Mouse (Mus musculus): ENCODE data around the gene Ptms. TPM values are rescaled to one million over a fixed set of nuclear protein-coding genes. Genes with fewer than 3 reads are reported as not detected.

Ptms gene
- polyA plus RNA-seq, 2 experiments = 29.7 to 109 TPM

DNA sequence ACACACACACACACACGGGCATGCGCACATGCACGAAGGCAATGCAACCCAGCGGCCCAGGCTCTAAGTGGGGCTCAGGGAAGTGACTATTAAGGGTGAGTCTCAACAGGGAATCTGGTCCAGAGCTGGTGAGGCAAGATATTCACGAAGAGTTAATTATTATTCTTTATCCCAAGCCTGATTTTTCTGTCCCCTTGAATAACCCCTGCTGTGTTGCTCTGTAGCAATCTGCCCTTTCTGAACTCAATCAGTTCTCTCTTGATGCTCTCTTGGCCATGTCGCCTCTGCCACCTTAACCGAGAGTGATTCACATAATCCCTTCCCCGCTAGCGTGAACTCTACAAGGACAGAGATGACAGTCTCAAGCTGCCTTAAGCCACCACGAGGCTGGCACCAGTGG lies 36.6 kb downstream of the Ptms start:
- no peak overlapping the region for H3K9ac ChIP-seq (replicated peaks)
- TF ChIP-seq CTCF (IDR thresholded peaks at IDR 0.05; ENCODE audit: low read depth) = no peak
- no peak for TF ChIP-seq EP300 (IDR thresholded peaks at IDR 0.05; ENCODE audit: low read depth)
- H3K4me1 ChIP-seq (replicated peaks; ENCODE audit: control insufficient read depth in 2 of 2, insufficient read depth in 2 of 2, low read length in 1 of 2) = no peaks in the 10 kb centered on the region
- H3K4me3 ChIP-seq (ENCODE audit: insufficient read depth in 1 of 2, low read depth in 2 of 2, low read length in 2 of 2) = no peak overlapping the region
- no peaks in the 10 kb centered on the region for H3K9me3 ChIP-seq (ENCODE audit: control insufficient read depth, low read length)
- no peaks in the 10 kb centered on the region for H3K27me3 ChIP-seq (ENCODE audit: control insufficient read depth, insufficient read depth, low read length)
- H3K36me3 ChIP-seq (replicated peaks; ENCODE audit: control insufficient read depth, insufficient read depth, low read depth) = no peaks in the 10 kb centered on the region
- ATAC-seq (ENCODE audit: insufficient read depth) = no peak
- no peak overlapping the region for H3K4me2 ChIP-seq (ENCODE audit: low read depth)
- H3K27ac ChIP-seq = no peak overlapping the region
- DNase-seq (ENCODE audit: low read depth in 3 of 3, low spot score in 3 of 3) = no peak
- 70% methylated on average over 10 of the region's 10 CpGs for WGBS (ENCODE audit: insufficient replicate concordance)

DNA sequence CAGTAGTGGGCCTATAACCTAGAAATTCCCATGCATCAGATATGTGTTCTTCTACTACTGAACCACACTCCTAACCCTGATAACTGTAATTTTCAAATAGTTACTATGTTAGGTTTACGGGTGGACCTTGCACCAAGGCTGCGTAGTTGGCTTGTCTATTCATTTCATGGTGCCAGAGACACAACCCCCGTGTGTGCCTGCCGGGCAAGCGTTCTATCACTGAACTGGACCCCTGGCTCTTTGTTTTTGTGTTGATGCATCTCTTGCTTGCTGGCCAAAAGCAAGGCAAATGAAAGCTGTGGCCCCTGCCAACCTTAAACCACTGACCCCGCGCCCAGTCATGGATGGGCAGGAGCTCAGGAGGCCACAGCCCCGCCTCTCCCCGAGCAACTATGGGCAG lies 38.1 kb downstream of the Ptms start:
- no peak for DNase-seq (ENCODE audit: low read depth in 3 of 3, low spot score in 3 of 3)
- Histone ChIP-seq H3K9me3 (ENCODE audit: control insufficient read depth, low read length) (no peaks in the 10 kb centered on the region), H3K9ac (replicated peaks) (no peak overlapping the region), H3K27me3 (ENCODE audit: control insufficient read depth, insufficient read depth, low read length) (no peaks in the 10 kb centered on the region), H3K4me3 (ENCODE audit: insufficient read depth in 1 of 2, low read depth in 2 of 2, low read length in 2 of 2) (no peak overlapping the region), H3K36me3 (replicated peaks; ENCODE audit: control insufficient read depth, insufficient read depth, low read depth) (no peaks in the 10 kb centered on the region), H3K4me2 (ENCODE audit: low read depth) (no peak overlapping the region), H3K4me1 (replicated peaks; ENCODE audit: control insufficient read depth in 2 of 2, insufficient read depth in 2 of 2, low read length in 1 of 2) (no peaks in the 10 kb centered on the region), H3K27ac (no peak overlapping the region)
- WGBS (ENCODE audit: insufficient replicate concordance) = 73% methylated on average over 9 of the region's 9 CpGs
- TF ChIP-seq CTCF (IDR thresholded peaks at IDR 0.05; ENCODE audit: low read depth) (no peak), EP300 (IDR thresholded peaks at IDR 0.05; ENCODE audit: low read depth) (no peak)
- no peak for ATAC-seq (ENCODE audit: insufficient read depth)

DNA sequence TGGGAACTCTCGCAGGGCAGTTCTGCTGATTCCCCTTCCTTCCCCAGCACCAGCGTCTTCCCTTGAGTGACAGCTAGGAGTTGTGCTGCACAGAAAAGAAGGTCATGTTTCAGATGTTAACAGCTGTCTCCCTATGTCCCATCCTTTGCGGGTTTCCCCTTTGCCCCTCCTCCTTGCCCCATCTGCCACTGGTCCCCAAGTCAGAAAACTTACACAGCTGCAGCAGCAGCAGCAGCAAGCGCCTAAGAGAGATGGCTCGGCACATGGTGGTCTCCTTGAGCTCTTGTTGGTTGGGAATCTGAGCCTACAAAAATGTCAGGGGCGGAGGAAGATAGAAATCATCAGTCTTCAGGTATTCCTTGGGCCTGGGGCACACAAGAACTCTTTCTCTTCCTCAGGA lies 40.5 kb downstream of the Ptms start:
- Histone ChIP-seq H3K9me3 (ENCODE audit: control insufficient read depth, low read length) (no peaks in the 10 kb centered on the region), H3K9ac (replicated peaks) (no peak overlapping the region), H3K4me3 (ENCODE audit: insufficient read depth in 1 of 2, low read depth in 2 of 2, low read length in 2 of 2) (no peak overlapping the region), H3K4me1 (replicated peaks; ENCODE audit: control insufficient read depth in 2 of 2, insufficient read depth in 2 of 2, low read length in 1 of 2) (no peaks in the 10 kb centered on the region), H3K27ac (no peak overlapping the region), H3K36me3 (replicated peaks; ENCODE audit: control insufficient read depth, insufficient read depth, low read depth) (no peaks in the 10 kb centered on the region), H3K27me3 (ENCODE audit: control insufficient read depth, insufficient read depth, low read length) (no peaks in the 10 kb centered on the region), H3K4me2 (ENCODE audit: low read depth) (no peak overlapping the region)
- DNase-seq (ENCODE audit: low read depth in 3 of 3, low spot score in 3 of 3) = no peak
- 38% methylated on average over 6 of the region's 6 CpGs for WGBS (ENCODE audit: insufficient replicate concordance)
- ATAC-seq (ENCODE audit: insufficient read depth) = no peak
- TF ChIP-seq EP300 (IDR thresholded peaks at IDR 0.05; ENCODE audit: low read depth) = no peak
- no peak for TF ChIP-seq CTCF (IDR thresholded peaks at IDR 0.05; ENCODE audit: low read depth)

DNA sequence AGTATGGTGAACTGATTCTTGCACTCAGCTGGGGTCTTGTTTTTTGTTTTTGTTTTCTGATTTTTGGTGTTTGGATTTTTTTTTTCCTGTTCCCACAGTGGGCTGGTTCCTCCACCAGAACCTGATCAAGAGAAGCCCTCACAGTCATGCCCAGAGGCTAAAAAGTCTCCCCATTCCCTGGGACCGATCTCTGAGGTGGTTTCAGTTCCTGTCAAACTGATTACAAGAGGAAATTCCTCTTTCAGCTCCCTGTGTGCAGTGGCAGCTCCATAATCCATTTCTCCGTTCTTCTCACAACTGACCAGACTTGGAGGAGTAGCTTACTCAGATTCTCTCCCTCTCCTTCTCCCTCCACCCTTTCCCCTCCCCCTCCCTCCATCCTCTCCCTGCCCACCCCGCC lies 45.6 kb downstream of the Ptms start:
- 11% methylated on average over 3 of the region's 3 CpGs for WGBS (ENCODE audit: insufficient replicate concordance)
- ATAC-seq (ENCODE audit: insufficient read depth) (no peak), DNase-seq (ENCODE audit: low read depth in 3 of 3, low spot score in 3 of 3) (no peak)
- H3K9me3 ChIP-seq (ENCODE audit: control insufficient read depth, low read length) = no peaks in the 10 kb centered on the region
- no peak overlapping the region for H3K9ac ChIP-seq (replicated peaks)
- no peaks in the 10 kb centered on the region for H3K36me3 ChIP-seq (replicated peaks; ENCODE audit: control insufficient read depth, insufficient read depth, low read depth)
- H3K27me3 ChIP-seq (ENCODE audit: control insufficient read depth, insufficient read depth, low read length) = no peaks in the 10 kb centered on the region; the same call in 1 of the 2 replicates
- no peaks in the 10 kb centered on the region for H3K4me1 ChIP-seq (replicated peaks; ENCODE audit: control insufficient read depth in 2 of 2, insufficient read depth in 2 of 2, low read length in 1 of 2)
- H3K27ac ChIP-seq = no peak overlapping the region
- TF ChIP-seq EP300 (IDR thresholded peaks at IDR 0.05; ENCODE audit: low read depth) (no peak), CTCF (IDR thresholded peaks at IDR 0.05; ENCODE audit: low read depth) (no peak)
- no peak overlapping the region for H3K4me3 ChIP-seq (ENCODE audit: insufficient read depth in 1 of 2, low read depth in 2 of 2, low read length in 2 of 2)
- no peak overlapping the region for H3K4me2 ChIP-seq (ENCODE audit: low read depth)

DNA sequence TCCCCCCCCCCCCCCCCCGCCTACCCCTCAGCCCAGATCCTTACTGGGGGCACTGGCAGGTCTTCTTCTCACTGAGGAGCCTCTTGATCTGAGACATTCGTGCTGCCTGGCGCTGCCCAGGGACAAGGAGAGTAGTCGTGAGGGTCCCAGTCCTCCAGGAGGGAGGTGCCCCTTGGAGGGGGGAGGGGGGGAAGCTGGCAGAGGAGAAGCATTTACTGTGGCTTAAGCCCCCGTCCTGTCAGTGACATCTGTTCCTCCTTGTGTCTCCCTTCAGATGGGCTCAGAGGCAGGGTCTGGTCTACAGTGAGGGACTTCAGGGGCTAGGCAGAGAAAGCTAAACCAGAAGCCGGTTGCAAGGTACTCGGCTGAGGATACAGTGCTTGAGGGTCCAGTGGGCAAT lies 53.3 kb downstream of the Ptms start:
- TF ChIP-seq CTCF (IDR thresholded peaks at IDR 0.05; ENCODE audit: low read depth) (no peak), EP300 (IDR thresholded peaks at IDR 0.05; ENCODE audit: low read depth) (no peak)
- Histone ChIP-seq H3K9ac (replicated peaks) (no peak overlapping the region), H3K9me3 (ENCODE audit: control insufficient read depth, low read length) (no peaks in the 10 kb centered on the region), H3K4me1 (replicated peaks; ENCODE audit: control insufficient read depth in 2 of 2, insufficient read depth in 2 of 2, low read length in 1 of 2) (no peaks in the 10 kb centered on the region), H3K27me3 (ENCODE audit: control insufficient read depth, insufficient read depth, low read length) (peaks cover 31% of the 10 kb centered on the region), H3K27ac (no peak overlapping the region), H3K4me2 (ENCODE audit: low read depth) (no peak overlapping the region), H3K36me3 (replicated peaks; ENCODE audit: control insufficient read depth, insufficient read depth, low read depth) (no peaks in the 10 kb centered on the region), H3K4me3 (ENCODE audit: insufficient read depth in 1 of 2, low read depth in 2 of 2, low read length in 2 of 2) (no peak overlapping the region)
- 57% methylated on average over 6 of the region's 7 CpGs for WGBS (ENCODE audit: insufficient replicate concordance)
- ATAC-seq (ENCODE audit: insufficient read depth) (no peak), DNase-seq (ENCODE audit: low read depth in 3 of 3, low spot score in 3 of 3) (no peak)

Measured in liver, embryonic 14.5 days (tissue).